In the genomic region with DNA sequence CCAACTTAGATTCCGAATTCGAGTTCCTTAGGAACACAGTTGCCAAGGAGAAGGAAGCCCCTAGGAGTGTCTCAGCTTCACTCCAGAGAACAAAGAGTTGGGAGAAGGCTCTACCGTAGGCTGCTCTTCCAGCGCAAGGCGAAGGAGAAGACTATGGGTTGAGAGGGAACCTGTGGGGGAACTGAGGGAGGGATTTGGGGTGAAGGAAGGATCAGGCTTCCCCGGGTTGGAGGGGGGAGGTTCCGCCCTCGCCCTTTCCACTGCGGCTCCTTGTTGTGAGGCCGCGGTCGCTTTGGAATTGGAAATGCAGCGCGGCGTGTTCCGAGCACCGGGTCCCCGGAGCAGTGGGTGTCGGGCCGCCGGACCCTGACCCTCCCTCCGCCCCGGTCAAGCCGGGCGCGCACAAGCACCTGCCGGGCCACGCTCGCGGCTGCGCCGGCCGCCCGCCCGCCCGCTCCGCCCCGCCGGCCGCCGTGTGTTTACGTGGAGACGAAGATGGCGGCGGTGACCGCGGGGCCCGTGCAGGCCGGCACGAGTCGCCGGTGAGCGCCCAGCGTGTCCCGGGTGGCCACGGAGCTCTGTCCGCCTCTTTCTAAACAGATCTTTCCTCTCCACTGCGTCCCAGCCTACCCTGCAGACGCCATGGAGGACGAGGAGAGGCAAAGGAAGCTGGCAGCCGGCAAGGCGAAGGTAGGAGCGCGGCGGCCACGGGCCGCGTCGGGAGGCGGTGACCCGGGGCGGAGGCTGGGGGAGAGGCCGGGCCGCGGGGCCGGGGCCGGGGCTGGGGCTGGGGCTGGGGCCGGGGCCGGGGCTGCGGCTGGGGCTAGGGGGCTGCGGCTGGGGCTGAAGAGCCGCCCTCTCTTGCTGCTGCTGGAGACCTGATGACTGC, we compare ENCODE assay signal across 8 mouse cellular contexts. TPM values are rescaled to one million over a fixed set of nuclear protein-coding genes. Genes with fewer than 3 reads are reported as not detected.
DNase-seq lines count a peak whose midpoint lies in the region; ATAC-seq and TF ChIP-seq lines count a peak whose summit lies in the region.

A gene (plus strand): TSS at position 254 of the 889 bp plus-strand sequence.

- TF ChIP-seq CTCF in layer of hippocampus, adult 2 months (conservative IDR thresholded peaks at IDR 0.05) = no peak
- no peak for TF ChIP-seq CTCF in lung, embryonic 14.5 days (IDR thresholded peaks at IDR 0.05; ENCODE audit: low read depth)
- no peak for TF ChIP-seq CTCF in olfactory bulb, adult 2 months (IDR thresholded peaks at IDR 0.05; ENCODE audit: insufficient read depth, low read depth, low read length)
- TF ChIP-seq CTCF in thymus, adult 2 months (IDR thresholded peaks at IDR 0.05; ENCODE audit: borderline replicate concordance, control insufficient read depth, extremely low read depth, insufficient read depth, low read length, poor library complexity) = peak; percentile 47; the same call in 1 of the 2 replicates

- no peak for DNase-seq in ES-E14 (ENCODE audit: low read depth, low spot score)
- DNase-seq in cerebellum, adult 11 months = peak; percentile 72
- DNase-seq in forebrain, embryonic 14.5 days (ENCODE audit: low spot score) = peak; percentile 78
- peak; percentile 44 for DNase-seq in heart, postnatal 25 days (ENCODE audit: low spot score)
- peak; percentile 18 to 60 for DNase-seq in layer of hippocampus, adult 2 months (ENCODE audit: low spot score in 2 of 2)
- DNase-seq in lung, embryonic 14.5 days = peak; percentile 74
- peak; percentile 59 for DNase-seq in thymus, adult 2 months

- ATAC-seq in forebrain, embryonic 14.5 days = peak; percentile 87
- peak; percentile 90 for ATAC-seq in lung, embryonic 14.5 days (ENCODE audit: insufficient read depth)

- intact Hi-C loops in heart, postnatal 25 days (cut with DNase I) = no loop called here

- H3K4me1 ChIP-seq in ES-E14 (ENCODE audit: control insufficient read depth in 2 of 2, insufficient read depth in 2 of 2, low read length in 2 of 2, poor library complexity in 1 of 2) = peaks cover 0 to 6% of the 10 kb centered on the region in 2 experiments; a peak in 1 of 4 replicates
- peaks cover 17% of the 10 kb centered on the region for H3K4me1 ChIP-seq in forebrain, embryonic 14.5 days (ENCODE audit: control insufficient read depth, insufficient read depth, low read length)
- H3K4me1 ChIP-seq in lung, embryonic 14.5 days (ENCODE audit: insufficient read depth) = 0 out of 2 replicates have a peak, but pooled peaks cover 10% of the 10 kb centered on the region
- peaks cover 5% of the 10 kb centered on the region for H3K4me1 ChIP-seq in olfactory bulb, adult 2 months (ENCODE audit: control insufficient read depth, insufficient read depth, low read length)
- H3K4me1 ChIP-seq in thymus, adult 2 months (replicated peaks; ENCODE audit: control insufficient read depth, insufficient read depth, low read length) = no peaks in the 10 kb centered on the region; the same call in 1 of the 2 replicates

- H3K9ac ChIP-seq in ES-E14 (ENCODE audit: insufficient read depth, low read depth, low read length, poor library complexity, severe bottlenecking) = peak within 1 kb of the TSS; percentile 99
- H3K9ac ChIP-seq in forebrain, embryonic 14.5 days (ENCODE audit: low read length) = peak within 1 kb of the TSS; percentile 100
- H3K9ac ChIP-seq in lung, embryonic 14.5 days = peak within 1 kb of the TSS; percentile 96

- H3K9me3 ChIP-seq in ES-E14 (ENCODE audit: control insufficient read depth, insufficient read depth, low read depth, low read length) = no peaks in the 10 kb centered on the region
- H3K9me3 ChIP-seq in forebrain, embryonic 14.5 days (replicated peaks; ENCODE audit: control insufficient read depth, low read length) = no peaks in the 10 kb centered on the region
- H3K9me3 ChIP-seq in lung, embryonic 14.5 days (ENCODE audit: low read depth, low read length) = no peaks in the 10 kb centered on the region

- H3K27ac ChIP-seq in ES-E14 (ENCODE audit: insufficient read depth, low read depth, low read length, poor library complexity, severe bottlenecking) = peak within 1 kb of the TSS; percentile 84; the same call in 1 of the 2 replicates
- H3K27ac ChIP-seq in forebrain, embryonic 14.5 days (ENCODE audit: low read depth, low read length) = peak within 1 kb of the TSS; percentile 97
- peak within 1 kb of the TSS; percentile 93 for H3K27ac ChIP-seq in layer of hippocampus, adult 2 months
- H3K27ac ChIP-seq in lung, embryonic 14.5 days (ENCODE audit: low read depth) = peak within 1 kb of the TSS; percentile 93
- peak within 1 kb of the TSS; percentile 81 for H3K27ac ChIP-seq in olfactory bulb, adult 2 months (ENCODE audit: insufficient read depth, low read depth, low read length)
- H3K27ac ChIP-seq in thymus, adult 2 months (ENCODE audit: control insufficient read depth, insufficient read depth, low read length) = no peak within 1 kb of the TSS

- TF ChIP-seq POLR2A in olfactory bulb, adult 2 months (IDR thresholded peaks at IDR 0.05; ENCODE audit: insufficient read depth, low read depth, low read length) = peak; percentile 51; the same call in 1 of the 2 replicates
- no peak; the same call in 1 of the 2 replicates for TF ChIP-seq POLR2A in thymus, adult 2 months (IDR thresholded peaks at IDR 0.05; ENCODE audit: control insufficient read depth, extremely low read depth, insufficient read depth, low read length, poor library complexity)

- in situ Hi-C loops in ES-E14 (cut with MboI; ENCODE audit: low sequenced_read_pairs in 2 of 2, unreplicated experiment in 2 of 2) = no loop called here

- WGBS in forebrain, embryonic 14.5 days = 2% methylated on average over 43 of the region's 82 CpGs
- WGBS in lung, embryonic 14.5 days = 0% methylated on average over 71 of the region's 82 CpGs
- under 1% methylated on average over 76 of the region's 82 CpGs for WGBS in olfactory bulb, adult 2 months
- 1% methylated on average over 79 of the region's 82 CpGs for WGBS in thymus, adult 2 months

- H3K4me3 ChIP-seq in ES-E14 (ENCODE audit: insufficient read depth in 1 of 2, low read depth in 1 of 2, low read length in 2 of 2, poor library complexity in 1 of 2, severe bottlenecking in 1 of 2) = peak within 1 kb of the TSS; percentile 97 to 99
- H3K4me3 ChIP-seq in forebrain, embryonic 14.5 days (ENCODE audit: low read depth, low read length) = peak within 1 kb of the TSS; percentile 94
- H3K4me3 ChIP-seq in layer of hippocampus, adult 2 months = peak within 1 kb of the TSS; percentile 60
- peak within 1 kb of the TSS; percentile 88 for H3K4me3 ChIP-seq in lung, embryonic 14.5 days (ENCODE audit: low read depth, low read length)
- H3K4me3 ChIP-seq in olfactory bulb, adult 2 months (ENCODE audit: insufficient read depth, low read depth, low read length) = peak within 1 kb of the TSS; percentile 79
- H3K4me3 ChIP-seq in thymus, adult 2 months (ENCODE audit: control insufficient read depth, insufficient read depth, low read length) = peak within 1 kb of the TSS; percentile 100

- no peaks in the 10 kb centered on the region for H3K27me3 ChIP-seq in forebrain, embryonic 14.5 days (replicated peaks; ENCODE audit: control insufficient read depth, insufficient read depth, low read length)
- H3K27me3 ChIP-seq in lung, embryonic 14.5 days (ENCODE audit: insufficient read depth, low read length) = no peaks in the 10 kb centered on the region
- H3K27me3 ChIP-seq in thymus, adult 2 months (ENCODE audit: control insufficient read depth, insufficient read depth, low read length) = no peaks in the 10 kb centered on the region

- H3K4me2 ChIP-seq in forebrain, embryonic 14.5 days (ENCODE audit: low read length) = peak within 1 kb of the TSS; percentile 56
- H3K4me2 ChIP-seq in lung, embryonic 14.5 days = peak within 1 kb of the TSS; percentile 80

- H3K36me3 ChIP-seq in ES-E14 (ENCODE audit: control insufficient read depth, insufficient read depth, low read length, poor library complexity, severe bottlenecking) = no peaks in the 10 kb centered on the region
- H3K36me3 ChIP-seq in forebrain, embryonic 14.5 days (ENCODE audit: control insufficient read depth, insufficient read depth, low read length) = 0 out of 2 replicates have a peak, but pooled peaks cover 4% of the 10 kb centered on the region
- no peaks in the 10 kb centered on the region for H3K36me3 ChIP-seq in lung, embryonic 14.5 days (ENCODE audit: insufficient read depth)
- no peaks in the 10 kb centered on the region for H3K36me3 ChIP-seq in thymus, adult 2 months (ENCODE audit: control insufficient read depth, insufficient read depth, low read length)

TF ChIP-seq in ES-E14, 5 proteins besides CTCF, POLR2A, EP300 and RAD21:
- no peak for TF ChIP-seq CHD2 (IDR thresholded peaks at IDR 0.05; ENCODE audit: low read depth, low read length)
- no peak for TF ChIP-seq MAFK (IDR thresholded peaks at IDR 0.05; ENCODE audit: insufficient read depth, low read depth, low read length)
- no peak for TF ChIP-seq HCFC1 (IDR thresholded peaks at IDR 0.05; ENCODE audit: borderline replicate concordance, insufficient read depth, low read length)
- TF ChIP-seq ZC3H11A (IDR thresholded peaks at IDR 0.05; ENCODE audit: borderline replicate concordance, low read depth, low read length) = no peak
- no peak for TF ChIP-seq ZNF384 (IDR thresholded peaks at IDR 0.05; ENCODE audit: low read depth, low read length)

RNA-seq across cellular contexts. Expression of the gene that starts here (rescaled TPM):
- 33.3 and 60.4 TPM in 2 replicates for total RNA-seq in ES-E14 (2012; rRNA removed)
- polyA plus RNA-seq in forebrain, embryonic 14.5 days (2014; fragmentation: Nextera tagmentation; extraction: Ambion mirVana) = 198 and 256 TPM in 2 replicates
- total RNA-seq in heart, postnatal 25 days (2021) = 10 to 100 TPM; 41.4 to 43.0 TPM
- total RNA-seq in layer of hippocampus, adult 2 months (2021) = 10 to 100 TPM; 61.6 to 71.8 TPM
- 94.5 and 97.2 TPM in 2 replicates for polyA plus RNA-seq in lung, embryonic 14.5 days (2014; fragmentation: Nextera tagmentation; extraction: Ambion mirVana)
- 166 and 226 TPM in 2 replicates for polyA plus RNA-seq in olfactory bulb, adult 2 months (2012; ENCODE audit: insufficient read depth, insufficient read length, low replicate concordance, missing spikeins)
- polyA plus RNA-seq in thymus, adult 2 months (2012; rRNA removed) = 11.7 and 13.9 TPM in 2 replicates
